Mouse (Mus musculus): ENCODE data around the gene Tenm2.

Gene Tenm2

DNA sequence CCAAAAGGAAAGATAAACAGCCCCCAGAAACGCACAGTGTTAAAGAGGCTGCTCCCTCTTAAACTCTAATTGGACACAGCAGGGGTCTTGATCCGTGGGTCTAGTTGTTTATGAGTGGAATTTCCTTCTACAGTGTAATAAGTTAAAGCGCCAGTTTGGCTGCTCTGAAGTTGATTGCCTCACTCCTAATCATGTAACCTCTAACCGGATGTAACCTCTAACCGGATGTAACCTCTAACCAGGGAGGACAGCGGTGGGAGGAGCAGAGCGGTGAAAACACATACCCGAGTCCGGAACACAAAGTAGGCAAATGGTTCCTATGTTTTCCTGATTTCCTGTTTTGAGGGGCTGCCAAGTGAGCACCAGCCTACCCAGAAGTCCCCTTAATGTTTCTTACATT is 871.3 kb downstream of the Tenm2 start:
- intact Hi-C loops (cut with DNase I), result no loop called here

DNA sequence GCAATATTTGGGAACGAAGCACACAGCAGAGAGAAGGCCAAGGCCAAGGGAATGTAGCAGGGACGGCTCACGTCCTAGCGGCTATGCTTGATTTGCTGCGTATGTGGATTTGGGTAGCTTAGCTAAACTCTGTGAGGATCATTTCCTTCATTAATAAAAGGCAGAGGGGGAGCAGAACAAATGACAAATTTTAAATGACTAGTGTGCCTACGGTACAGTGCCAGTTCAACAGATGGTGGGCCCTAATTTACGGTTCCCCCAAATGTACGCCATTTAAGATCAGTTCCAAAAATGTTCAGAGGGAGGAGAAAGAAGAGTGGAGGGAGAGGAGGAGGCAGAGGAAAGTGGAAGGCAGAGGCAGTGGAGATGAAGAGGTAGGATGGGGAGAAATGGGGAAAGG is 873.2 kb downstream of the Tenm2 start:
- intact Hi-C loops (cut with DNase I), result no loop called here

DNA sequence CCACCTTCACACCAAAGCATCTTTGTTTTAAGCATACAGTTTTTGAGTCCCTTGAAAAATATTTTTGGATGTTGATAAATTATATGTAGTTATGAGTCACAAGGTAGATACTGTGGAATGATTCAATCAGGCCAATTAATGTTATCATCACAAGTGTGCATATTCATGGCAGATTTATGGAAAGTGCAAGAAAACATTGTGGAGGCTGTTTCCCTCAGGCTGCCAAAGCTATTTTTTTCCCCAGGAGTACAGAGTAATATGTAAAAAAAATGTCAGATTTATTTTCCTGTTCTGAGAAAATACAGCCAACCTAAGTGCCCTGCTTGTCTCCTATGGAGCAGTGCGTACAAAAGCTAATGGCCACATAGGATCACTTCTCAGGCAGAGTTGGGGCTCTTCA is 882.5 kb downstream of the Tenm2 start:
- intact Hi-C loops (cut with DNase I), result no loop called here

DNA sequence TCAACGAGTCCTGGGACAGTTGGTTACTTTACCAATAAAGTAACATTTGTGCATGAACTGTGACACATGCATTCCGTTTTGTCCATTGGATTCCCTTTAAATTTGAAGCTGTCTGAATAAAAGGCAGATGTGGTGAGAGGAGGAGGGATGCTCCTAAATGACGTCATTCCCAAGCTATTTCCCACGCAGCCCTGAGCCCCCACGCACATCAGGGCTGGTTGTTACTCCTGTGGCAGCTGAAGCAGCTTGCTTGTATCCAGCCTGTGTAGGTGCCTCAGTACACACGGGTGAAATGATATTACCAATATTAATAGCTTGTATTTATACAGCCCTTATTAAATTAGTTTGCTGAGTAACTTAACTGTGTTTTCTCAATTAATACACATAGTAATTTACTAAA is 884.0 kb downstream of the Tenm2 start:
- intact Hi-C loops (cut with DNase I), result no loop called here

DNA sequence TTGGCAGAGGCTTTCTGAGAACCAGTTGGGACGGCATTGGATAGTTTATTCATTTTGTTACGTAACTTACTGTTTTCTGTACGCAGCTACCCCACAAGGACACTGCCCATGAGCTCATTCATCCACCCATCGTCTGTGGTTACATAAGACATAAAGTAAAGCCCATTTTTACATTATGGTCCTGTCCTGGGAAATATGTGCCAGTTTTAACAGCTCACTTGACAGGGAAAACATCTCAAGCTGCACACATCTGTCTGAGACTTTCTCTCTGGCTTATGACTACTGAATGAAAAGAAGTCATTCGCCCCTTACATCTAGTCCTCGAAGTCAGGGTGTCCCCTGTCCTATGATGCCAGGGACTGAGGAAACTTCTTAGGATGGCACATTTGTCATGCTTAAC is 884.4 kb downstream of the Tenm2 start:
- intact Hi-C loops (cut with DNase I), result no loop called here

DNA sequence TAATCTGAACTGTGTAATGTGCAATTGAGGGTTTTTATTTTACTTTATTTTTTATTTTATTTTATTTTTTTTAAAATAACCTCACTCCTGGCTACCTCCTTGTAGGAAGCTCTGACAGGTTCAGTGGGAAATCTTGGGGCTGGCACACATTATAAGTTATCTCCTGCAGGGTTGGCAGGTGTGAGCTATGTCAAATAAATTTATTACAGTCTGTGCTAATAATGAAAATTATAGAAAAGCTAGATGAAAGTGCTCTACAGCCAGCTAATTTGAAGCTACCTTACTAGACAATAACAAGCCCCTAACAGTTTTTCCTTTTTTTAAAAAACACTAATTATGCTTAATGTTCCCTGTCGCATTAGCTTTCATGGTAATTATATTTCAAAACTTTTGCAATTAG is 885.5 kb downstream of the Tenm2 start:
- intact Hi-C loops (cut with DNase I), result no loop called here

DNA sequence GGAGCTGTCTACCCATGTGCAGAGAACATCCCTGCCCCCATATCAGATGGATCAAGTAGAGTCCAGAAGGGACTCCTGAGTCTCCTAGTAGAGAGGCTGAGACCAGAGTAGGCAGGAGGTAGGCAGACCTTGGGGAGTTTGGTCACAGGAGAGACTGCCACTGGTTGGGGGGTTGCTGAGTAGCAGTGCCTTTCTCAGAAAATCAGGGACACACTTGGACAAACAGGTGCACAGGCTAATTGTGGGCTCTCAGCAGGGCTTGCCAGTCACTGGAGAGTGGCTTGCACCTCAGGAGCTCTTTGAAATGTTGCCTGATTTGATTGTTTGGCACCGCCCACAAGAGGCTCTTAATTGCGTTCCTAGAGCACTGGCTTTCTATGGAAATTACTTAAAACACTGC is 885.9 kb downstream of the Tenm2 start:
- intact Hi-C loops (cut with DNase I), result no loop called here

DNA sequence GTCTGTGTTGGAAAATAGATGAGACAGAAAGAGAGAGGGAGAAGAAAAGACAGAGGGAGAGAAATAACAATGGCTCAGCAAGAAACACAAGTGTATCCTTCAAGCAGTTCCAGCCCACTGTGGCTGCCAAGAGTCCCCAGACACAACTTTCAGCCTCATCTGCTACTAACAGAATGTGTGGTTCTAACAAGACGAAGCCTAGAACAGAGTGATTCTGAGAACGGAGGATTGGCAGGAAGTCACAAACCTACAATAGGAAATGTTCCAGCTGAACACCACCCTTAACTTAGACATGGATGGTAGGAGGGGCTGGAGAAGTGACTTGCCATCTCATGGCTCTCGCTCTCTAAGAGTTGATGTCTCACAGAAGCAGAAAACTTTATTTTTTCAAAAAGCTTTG is 894.0 kb downstream of the Tenm2 start:
- intact Hi-C loops (cut with DNase I), result no loop called here

DNA sequence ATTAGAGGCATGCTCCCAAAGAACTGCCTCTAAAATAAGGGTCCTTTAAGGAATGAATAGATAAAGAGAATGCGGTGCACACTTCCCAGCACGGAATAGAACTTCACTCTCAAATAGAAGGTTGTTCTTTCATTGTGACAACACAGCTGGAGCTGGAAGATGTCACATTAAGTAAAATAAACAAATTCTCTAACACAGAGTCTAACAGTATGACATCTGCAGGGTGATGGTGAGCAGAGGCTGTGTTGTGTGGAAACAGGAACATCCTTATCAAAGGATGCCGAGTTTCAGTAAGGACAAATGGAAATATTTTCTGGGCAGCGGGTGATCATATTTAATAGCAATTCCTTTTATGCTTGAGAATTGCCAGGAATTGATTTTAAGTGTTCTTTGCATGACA is 897.3 kb downstream of the Tenm2 start:
- intact Hi-C loops (cut with DNase I), result no loop called here

DNA sequence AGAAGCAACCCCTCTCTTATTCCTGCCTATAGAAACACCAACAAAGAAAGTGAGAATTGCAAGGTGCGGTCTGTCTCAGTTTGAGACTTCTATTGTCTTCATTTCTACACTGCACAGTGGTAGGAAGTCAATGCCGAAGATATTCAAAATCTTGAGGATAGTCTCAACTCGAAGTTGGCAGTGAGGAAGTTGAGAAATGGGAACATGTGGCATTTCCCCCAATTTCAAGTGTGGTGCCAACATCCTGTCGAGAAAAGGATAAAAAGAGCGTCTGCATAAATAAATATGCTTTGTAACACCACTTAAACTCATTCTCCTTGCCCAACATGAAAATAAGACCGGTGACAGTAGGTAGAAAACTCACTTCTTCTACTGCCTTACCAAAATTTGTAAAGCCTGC is 898.7 kb downstream of the Tenm2 start:
- intact Hi-C loops (cut with DNase I), result no loop called here

DNA sequence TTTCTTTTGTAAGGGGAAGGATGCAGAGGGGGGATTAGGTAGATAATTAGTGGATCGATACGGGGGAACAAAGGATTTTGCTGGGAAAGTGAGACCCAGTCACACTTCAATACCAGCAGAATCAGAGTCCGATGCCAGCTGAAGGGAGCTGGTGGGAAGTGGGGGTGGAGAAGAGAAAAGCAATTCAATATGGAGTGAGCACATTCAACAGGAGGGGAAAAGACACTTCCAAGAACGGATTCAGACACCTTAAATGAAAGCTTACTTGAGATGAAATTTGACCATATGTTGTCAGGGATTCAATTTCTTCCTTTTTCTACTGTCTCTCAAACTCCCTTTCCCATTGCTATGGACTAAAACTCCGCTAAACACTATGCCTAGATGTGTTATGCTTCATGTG is 900.6 kb downstream of the Tenm2 start:
- intact Hi-C loops (cut with DNase I), result no loop called here

DNA sequence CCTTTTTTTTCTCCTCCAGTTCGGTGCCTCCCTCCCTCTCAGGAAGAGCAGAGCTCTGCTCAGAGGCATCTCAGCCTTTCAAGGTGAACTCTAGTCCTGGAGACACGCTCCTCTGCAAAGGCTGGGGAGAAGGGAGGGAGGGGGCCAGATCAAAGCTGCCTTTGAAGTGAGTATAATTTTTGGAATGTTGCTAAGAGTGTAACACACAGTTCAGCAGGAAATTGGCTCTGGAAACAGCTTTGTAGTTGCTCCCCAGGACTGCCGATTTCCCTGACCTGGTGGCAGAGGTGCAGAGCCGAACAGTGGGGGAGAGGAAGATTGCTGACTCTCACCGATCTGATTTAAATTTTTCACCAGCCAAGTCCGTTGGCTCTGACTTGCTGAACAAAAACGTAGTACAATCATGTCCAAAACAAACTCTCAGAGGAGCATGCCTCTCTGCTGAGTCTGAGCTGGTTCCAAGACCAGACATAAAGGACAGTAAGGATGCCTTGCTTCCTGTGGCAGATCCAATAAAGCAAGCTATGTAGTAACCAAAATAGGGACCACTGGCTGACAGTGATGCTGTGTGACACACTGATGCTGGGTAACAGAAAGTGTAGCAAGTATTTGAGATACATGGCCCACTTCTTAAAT is 901.5 kb downstream of the Tenm2 start:
- intact Hi-C loops (cut with DNase I), result no loop called here

DNA sequence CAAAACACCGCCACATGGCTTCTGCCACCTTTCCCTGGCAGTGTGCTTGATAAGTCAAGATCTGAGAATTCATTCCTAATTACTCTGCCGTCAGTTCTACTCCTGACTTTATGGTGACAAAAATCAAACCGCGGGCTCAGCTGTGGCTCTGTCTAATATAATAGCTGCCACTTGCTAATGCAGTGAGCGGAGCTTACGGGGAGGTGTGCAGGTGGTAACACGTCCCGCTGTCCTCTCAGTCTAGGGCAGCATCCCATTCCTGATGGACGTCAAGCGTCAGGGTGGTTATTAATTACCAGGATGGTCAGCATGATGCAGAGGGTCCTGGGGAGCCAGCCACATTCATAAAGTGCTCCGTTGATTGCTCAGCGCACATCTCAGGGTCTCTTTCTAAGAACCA is 903.5 kb downstream of the Tenm2 start:
- intact Hi-C loops (cut with DNase I), result no loop called here

DNA sequence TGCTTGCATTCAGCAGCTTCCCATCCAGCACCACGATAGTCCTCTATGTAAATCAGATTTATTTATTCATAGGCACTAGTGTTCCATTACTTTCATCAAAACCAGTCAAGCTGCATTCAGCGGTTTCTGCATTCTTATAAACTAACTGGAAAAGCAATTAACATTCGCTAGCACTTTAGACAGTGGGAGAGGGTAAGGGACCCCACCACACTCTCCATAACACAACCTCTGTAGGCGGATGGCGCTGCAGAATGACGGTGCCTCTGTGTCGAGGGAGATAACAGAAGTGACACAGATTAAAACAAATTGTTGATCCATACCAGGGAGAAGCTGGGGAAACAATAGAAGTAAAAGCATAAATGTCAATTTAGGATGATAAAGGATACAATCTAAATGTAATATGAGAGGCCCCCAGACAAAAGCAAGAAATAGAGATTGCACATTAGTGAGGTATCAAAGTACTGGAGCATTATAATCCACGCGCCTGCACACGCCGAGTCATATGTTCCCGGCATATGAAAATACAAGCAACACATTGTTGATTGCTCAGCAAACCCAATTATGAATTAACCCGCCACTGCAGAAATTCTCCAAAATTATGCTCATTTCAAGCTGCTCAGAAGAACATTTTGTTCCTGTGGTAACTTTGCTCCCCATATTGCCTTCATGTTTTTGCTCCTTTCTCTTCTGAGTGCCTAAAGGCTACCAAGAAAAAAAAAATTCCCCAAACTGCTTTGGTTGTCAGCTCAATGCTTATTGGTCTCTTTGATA is 904.2 kb downstream of the Tenm2 start:
- intact Hi-C loops (cut with DNase I), result no loop called here

DNA sequence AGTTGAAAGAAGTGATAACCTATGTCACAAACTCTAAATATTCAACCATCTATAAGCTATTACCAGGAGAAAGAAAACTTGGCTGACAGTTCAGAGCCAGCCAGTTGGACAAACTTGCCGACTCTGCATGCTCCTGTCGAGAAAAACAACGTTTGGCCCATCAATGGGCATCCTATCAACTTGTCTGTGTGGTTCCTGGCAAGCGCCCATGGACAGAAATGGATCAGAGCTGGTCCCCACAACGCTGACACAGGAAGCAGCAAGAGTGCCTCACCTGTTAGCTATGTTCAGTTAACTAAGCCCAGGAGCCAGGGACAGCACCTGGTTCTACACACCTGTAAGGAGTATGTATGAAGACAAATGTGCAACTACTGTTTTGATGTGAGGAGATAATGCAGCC is 908.5 kb downstream of the Tenm2 start:
- intact Hi-C loops (cut with DNase I), result no loop called here

DNA sequence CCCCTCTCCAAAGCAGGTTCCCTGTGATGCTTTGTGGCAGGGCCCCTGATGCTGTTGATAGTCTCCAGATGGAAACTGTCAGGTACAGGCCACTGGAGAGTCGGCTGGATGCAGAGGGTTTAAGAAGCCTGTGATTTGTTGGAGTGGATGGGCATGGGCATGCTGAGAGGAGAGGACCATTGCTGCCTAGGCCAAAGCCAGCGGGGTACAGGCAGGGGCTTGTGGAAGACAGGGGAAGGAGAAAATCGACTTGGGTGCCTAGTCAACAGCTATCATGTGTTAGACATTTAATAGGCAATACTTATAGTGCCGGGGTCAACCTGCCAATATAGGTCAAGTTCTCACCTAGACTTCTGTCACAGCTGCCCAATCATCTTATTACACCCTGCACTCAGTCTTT is 926.4 kb downstream of the Tenm2 start:
- intact Hi-C loops (cut with DNase I), result no loop called here

DNA sequence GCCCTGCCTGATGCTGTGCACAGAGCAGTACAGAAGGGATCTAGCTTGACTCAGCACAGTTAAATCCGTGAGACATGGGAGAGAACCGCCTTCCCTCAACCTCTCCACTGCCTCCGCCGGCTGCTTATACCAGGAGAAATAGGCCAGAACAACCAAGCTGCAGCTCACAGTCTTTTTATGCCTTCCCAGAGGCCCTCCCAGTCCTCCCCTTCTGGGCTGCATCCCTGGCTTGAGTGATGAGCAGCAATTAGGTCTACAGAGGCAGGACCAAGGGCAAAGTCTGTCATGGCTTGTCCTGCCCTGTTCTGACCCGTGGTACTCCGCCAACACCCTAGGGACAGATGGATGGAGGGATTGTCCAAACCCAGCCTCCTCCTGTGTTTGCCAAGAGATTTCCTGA is 928.5 kb downstream of the Tenm2 start:
- intact Hi-C loops (cut with DNase I), result no loop called here

DNA sequence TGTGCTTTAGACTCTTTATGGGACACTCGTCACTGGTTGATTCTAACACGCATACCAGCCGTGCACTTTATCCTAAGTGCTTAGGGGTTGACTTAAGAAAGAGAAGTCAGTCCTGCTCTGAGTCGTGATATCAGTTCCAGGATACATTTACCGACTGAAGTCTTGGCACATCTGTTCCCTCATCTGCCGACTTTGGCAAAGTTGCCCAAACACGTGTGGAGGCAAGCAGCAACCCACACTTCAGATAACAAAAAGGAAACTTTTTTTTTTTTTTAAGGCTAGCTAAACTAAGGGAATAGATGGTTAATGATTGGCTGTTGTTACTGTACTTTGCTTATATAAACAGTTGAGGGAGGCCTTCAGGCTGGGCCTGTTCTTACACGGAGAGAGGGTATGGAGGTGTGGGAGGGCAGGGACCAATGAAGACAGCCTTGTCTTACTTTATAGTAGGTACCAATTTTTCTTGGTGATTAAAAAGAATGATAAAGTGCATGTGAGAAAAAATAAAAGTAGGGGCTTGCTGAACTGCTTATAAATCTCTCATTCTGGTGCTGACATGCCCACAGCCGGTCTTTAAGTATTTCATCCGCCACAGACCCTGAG is 930.3 kb downstream of the Tenm2 start:
- intact Hi-C loops (cut with DNase I), result no loop called here

DNA sequence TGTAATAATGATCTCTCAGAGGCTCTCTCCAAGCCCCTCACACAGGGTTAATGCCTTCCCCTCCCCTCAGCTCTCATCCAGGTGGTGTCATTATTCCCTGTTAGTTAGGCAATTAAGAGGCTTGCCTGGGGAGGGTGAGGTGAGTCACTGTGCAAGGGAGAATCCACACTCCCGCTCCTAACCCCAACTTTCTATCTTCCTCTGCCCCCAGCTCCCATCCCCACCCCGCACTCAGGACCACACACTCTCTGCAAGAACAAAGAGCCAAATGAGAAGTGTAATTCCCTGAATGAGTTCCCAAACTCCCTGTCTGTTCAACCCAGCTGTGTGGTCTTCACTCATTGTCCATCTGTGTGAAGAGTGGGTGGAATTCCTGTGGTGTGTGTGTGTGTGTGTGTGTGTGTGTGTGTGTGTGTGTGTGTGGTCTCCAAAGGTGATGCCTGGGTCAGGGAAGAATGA is 932.8 kb downstream of the Tenm2 start:
- intact Hi-C loops (cut with DNase I), result no loop called here

DNA sequence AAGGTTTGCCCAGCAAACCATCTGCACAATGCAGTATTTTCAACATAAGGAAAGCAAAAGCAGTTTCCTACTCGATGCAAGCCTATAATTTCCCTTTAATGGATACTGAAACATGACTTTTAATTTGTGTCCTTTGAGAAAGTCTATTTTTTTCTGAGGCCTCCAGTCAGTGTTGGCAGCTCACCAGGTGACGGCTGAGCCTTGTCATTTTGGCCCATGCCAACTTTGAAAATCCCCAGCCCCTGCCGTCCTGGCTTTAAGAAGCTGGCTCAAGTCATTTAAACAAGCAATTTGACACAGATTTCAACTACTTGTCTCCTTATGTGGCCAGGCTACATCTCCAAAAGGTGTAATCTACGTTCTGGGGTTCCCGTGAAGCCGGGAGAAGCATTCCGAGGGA is 933.7 kb downstream of the Tenm2 start:
- intact Hi-C loops (cut with DNase I), result no loop called here

DNA sequence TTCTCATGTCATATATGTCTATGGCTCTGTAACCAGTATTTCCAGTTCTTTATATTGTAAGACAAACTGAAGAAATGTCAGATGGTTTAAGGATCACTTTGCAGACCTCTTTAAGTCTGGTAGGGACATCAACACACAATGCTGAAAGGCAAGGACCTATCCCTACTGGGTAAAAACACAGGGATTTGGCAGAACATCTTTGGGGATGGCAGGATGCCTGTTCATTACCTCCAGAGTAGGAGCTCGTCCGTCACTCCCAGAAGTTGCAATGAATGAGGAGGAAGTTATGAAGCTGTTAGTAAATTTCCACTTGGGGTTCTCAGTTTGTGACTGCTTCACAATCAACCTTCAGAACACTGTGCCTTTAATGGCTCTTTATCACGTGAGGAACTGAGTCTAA is 939.2 kb downstream of the Tenm2 start:
- intact Hi-C loops (cut with DNase I), result loop anchor here (10.0 kb wide), 1 partner anchor 188 kb away; no protein-coding TSS in a partner anchor

DNA sequence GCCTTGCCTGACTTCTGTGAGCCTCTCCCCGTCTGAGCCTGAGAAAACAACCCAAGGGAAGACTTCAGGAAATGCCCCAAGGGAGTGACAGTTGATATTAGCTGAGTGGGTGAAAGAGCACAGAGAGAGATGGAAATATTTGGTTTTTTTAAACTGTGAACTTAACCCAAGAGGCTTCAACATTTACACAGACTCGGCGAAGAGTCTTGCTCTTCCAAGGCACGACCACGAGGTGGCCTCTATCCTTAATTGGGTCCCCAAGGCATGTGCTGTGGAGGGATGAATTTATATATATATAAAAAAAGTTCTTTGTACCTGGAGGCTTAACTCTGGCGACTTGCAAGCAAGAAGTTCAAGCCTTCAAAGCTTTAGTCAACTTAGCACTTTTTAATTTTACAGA is 943.6 kb downstream of the Tenm2 start:
- intact Hi-C loops (cut with DNase I), result loop anchor here (10.0 kb wide), 1 partner anchor 193 kb away; no protein-coding TSS in a partner anchor

DNA sequence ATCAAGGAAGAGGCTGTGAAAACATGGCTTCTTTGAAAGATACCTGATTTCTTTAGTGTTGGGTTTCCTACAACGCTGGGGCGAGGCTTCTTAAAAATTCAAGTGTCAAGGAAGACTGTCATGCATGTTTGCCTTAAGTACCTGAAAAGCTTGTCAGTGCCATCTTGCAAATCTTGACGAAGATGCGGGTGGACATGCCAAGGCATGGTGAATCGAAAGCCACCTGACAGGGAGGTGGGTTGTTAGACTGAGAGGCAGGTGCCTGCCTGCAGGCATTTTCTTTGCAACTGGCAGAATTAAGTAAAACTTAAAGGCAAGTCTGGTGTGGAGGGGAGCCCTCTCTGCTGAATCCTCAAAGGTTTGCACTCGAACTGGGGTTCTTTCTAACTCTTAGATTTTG is 949.5 kb downstream of the Tenm2 start:
- intact Hi-C loops (cut with DNase I), result no loop called here

Data from adrenal gland (tissue).